Mouse (Mus musculus) layer of hippocampus, postnatal 36 days (tissue): ENCODE results near the gene C130079G13Rik. TPM values are rescaled to one million over a fixed set of nuclear protein-coding genes. Genes with fewer than 3 reads are reported as not detected.
"Not testable (repeated sequence)": the region's sequence is repeated elsewhere in the genome, so short reads cannot be mapped to it uniquely, and the experiment has no call there.

Experiments used
- DNase-seq, 2 experiments: peaks; one replicate each; pipeline ENCODE4 v3.0.0; 2022
- total RNA-seq, 2 experiments: library from RNA; stranded (reverse); gene quantifications; 2 replicates each; pipeline ENCODE4 v1.2.3; 2021

The C130079G13Rik gene
- not detected for total RNA-seq

DNA sequence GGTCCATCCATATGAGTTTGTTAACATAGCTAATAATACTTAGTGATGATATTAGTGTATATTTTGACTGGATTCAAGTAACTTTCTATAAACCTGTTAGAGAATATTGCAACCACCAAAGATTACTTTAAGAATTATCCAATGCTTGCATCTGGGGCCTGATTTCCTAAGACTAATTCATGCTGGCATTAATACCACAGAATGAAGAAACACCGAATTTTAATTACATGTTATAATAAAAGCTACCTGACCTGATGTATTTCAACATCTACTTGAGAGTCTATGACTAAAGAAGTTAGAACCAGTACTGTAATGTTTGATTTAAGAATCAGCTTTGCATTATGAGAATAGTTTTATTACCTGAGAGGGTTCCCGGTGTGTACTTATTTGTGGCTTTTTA, at the start of gene C130079G13Rik:
Gene C130079G13Rik (plus strand): TSS at position 301 of the 400 bp plus-strand sequence.
- no peak for DNase-seq

DNA sequence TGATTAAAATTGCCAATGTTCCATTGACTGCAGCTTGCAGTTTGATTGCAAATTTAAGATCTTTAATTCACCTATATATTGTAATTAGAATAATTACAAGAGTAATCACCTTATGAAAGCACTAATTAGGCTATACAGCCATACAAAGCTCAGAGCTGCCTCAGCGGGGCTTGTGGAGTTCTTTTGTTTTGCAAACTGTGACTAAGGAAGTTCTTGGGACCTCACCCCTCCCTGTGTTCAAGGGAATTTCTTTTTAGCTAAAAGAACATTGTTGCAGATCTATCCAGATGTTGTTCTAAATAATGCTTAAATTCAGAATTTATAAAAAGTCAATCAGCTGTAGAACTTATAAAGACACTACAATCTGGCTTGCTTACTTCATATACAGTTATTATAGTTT, 47.4 kb upstream of the C130079G13Rik start:
- DNase-seq = not testable (repeated sequence)

GRCm38 (mm10) chr3:59879801-59880554, 45.0 kb upstream of the C130079G13Rik start:
- not testable (repeated sequence) for DNase-seq

- DNase-seq = no peak
Observed at GRCm38 (mm10) chr3:59893276-59893675, 31.7 kb upstream of the C130079G13Rik start.

- DNase-seq = no peak
Observed at GRCm38 (mm10) chr3:59934621-59935020, 9.6 kb downstream of the C130079G13Rik start.

DNA sequence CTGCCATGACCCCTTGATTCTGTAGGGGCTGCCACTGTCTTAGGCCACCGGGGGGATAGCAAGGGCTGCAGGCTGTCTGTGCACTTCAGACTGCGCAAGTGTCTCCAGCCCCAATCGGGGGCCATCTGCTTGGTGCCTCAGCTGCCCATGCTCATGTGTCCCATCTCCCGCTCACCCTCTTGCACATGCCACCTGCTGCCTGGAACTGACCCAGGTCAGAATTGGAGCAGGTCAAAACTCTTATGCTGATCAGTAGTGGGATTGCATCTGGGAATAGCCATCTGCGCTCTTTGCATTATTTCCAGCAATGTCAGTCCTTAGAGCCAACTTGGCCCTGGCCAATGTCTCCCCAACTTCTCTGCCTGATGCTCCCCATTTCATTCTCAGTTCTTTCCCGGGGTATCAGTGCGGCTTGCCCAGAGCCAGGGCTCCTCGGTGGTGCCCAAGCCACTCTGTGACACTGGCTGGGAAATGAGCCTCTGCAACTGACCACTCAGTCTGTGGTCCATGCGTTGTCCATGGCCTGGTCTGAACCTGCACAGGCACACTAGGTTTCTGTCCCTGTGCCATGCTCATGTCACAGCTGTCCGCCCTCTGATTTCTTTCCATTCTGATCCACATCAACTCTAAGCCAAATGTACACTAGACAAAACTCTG, 22.4 kb downstream of the C130079G13Rik start:
- no peak for DNase-seq

- DNase-seq = no peak
Observed at GRCm38 (mm10) chr3:59970891-59971290, 45.9 kb downstream of the C130079G13Rik start.

DNA sequence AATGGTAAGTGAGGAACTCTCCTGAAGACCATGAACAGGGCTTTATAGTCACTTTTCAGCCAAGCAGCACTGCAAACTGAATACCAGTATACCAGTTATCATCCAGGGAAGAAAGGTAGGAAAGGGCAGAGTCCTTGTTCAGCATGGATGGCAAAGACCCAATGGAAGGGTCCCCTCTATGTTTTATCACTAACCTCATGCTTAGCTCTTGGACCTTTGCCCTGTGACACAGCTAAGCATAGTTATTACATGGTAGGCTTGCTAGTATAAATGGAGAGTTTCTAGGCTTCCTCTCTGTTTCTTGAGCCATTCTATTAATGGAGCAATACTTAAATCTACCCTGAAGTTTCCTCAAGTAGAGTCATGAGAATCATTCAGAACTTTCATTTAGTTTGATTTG, 49.6 kb downstream of the C130079G13Rik start:
- no peak for DNase-seq

Other genes with a start within 250 kb of the C130079G13Rik start
- gene Gm5538, start 195.4 kb upstream of the C130079G13Rik start, total RNA-seq = not detected
- not detected for gene Gm8298, start 64.2 kb upstream of the C130079G13Rik start, total RNA-seq
- not detected for gene Aadacl2, start 81.5 kb downstream of the C130079G13Rik start, total RNA-seq
- not detected for gene Aadac, start 100.5 kb downstream of the C130079G13Rik start, total RNA-seq
- not detected for gene Sucnr1, start 156.7 kb downstream of the C130079G13Rik start, total RNA-seq